Mouse (Mus musculus) embryonic facial prominence, embryonic 12.5 days (tissue): ENCODE data around the gene Rab10. TPM values are rescaled to one million over a fixed set of nuclear protein-coding genes. Genes with fewer than 3 reads are reported as not detected.

Experiments used
- ATAC-seq: fragments of 200-750 bp; cut with Nextera tagmentation; 2 replicates; pipeline ENCODE4 v1.8.0; 2017; ENCODE audit not compliant: insufficient number of reproducible peaks, insufficient read depth, low FRiP score, low TSS enrichment
- H3K27ac ChIP-seq: fragments of 300-500 bp; sonication (generic); 2 replicates; pipeline ENCODE4 v1.5.1; 2016; ENCODE audit warnings: mild to moderate bottlenecking
- H3K27me3 ChIP-seq: fragments of 300-500 bp; sonication (generic); 2 replicates; pipeline ENCODE4 v1.6.1; 2016; ENCODE audit warnings: mild to moderate bottlenecking, moderate library complexity
- H3K36me3 ChIP-seq: fragments of 300-500 bp; sonication (generic); 2 replicates; pipeline ENCODE4 v1.6.1; 2016; ENCODE audit warnings: mild to moderate bottlenecking
- H3K4me1 ChIP-seq: fragments of 300-500 bp; sonication (generic); 2 replicates; pipeline ENCODE4 v1.6.1; 2016
- H3K4me2 ChIP-seq: fragments of 300-500 bp; sonication (generic); replicated peaks from 2 replicates; pipeline ENCODE4 v1.6.1; 2016; ENCODE audit warnings: mild to moderate bottlenecking, moderate library complexity
- H3K4me3 ChIP-seq: fragments of 300-500 bp; sonication (generic); 2 replicates; pipeline ENCODE4 v1.5.1; 2016; ENCODE audit warnings: mild to moderate bottlenecking
- H3K9ac ChIP-seq: fragments of 300-500 bp; sonication (generic); 2 replicates; pipeline ENCODE4 v1.6.1; 2016; ENCODE audit warnings: mild to moderate bottlenecking, moderate library complexity
- H3K9me3 ChIP-seq: fragments of 300-500 bp; sonication (generic); 2 replicates; pipeline ENCODE4 v1.6.1; 2016; ENCODE audit warnings: mild to moderate bottlenecking, moderate library complexity
- WGBS: fragments of 180-500 bp; shearing (Covaris S2); methylation state at CpG from one replicate; pipeline ENCODE4 v1.1.7; 2016; 5-methylcytosine and 5-hydroxymethylcytosine counted together
- polyA plus RNA-seq: library from polyadenylated mRNA; unstranded; fragments of >200 nt; fragmentation: Nextera tagmentation; extraction: Ambion mirVana; gene quantifications from 2 replicates; pipeline ENCODE4 v1.2.1, GENCODE M21; 2016

The Rab10 gene
- polyA plus RNA-seq = 116 and 121 TPM in 2 replicates

DNA sequence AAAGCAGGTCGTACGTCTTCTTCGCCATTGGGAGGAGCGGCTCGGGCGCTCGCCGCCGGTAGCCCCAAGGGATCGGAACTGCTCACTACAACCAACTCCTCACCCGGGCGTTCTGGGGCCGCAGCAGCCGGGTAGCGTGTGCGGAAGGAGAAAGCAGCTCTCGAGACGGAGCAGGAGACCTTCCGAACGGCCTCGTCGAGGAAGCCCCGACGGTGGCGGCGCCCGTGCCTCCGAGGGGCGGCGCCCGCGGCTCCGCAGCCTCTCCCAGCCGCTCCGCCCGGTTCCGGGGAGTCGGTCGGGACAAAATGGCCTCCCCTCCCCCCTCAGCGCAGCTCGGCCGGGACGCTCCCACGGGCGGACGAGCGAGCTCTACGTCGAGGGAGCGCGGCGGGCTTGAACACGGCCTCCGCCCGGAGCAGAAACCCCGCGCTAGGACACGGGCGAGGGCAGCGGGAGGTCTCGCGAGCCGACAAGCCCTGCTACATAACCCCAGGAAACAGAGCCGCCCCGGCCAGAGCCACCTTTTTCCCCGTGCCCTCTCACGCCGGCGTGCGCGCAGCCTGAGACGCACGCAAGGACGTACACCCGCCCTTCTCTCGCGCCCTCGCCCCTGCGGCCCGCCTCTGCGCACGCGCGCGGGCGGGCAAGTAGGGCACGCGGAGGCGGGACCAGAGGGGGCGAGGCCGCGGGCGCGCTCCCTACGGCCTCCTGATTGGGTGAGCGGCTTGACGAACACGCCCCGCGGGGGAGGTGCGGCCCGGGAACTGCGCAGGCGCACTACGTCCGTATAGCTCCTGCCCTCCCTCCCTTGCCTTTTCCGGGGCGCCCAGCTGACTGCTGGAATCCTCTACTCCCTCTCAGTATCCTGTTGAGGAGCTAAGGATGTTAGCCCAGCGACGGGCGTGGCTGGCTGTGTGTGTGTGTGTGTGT is at the start of gene Rab10:
Gene Rab10 (minus strand): TSS at position 579 of the 930 bp plus-strand sequence.
- Histone ChIP-seq H3K4me3 (peak within 1 kb of the TSS; percentile 87), H3K4me1 (peaks cover 9% of the 10 kb centered on the region), H3K36me3 (no peaks in the 10 kb centered on the region), H3K9ac (peak within 1 kb of the TSS; percentile 85), H3K4me2 (peak within 1 kb of the TSS; percentile 77), H3K27ac (peak within 1 kb of the TSS; percentile 96), H3K9me3 (no peaks in the 10 kb centered on the region), H3K27me3 (no peaks in the 10 kb centered on the region)
- under 1% methylated on average over 110 of the region's 111 CpGs for WGBS
- ATAC-seq = peak; percentile 98

DNA sequence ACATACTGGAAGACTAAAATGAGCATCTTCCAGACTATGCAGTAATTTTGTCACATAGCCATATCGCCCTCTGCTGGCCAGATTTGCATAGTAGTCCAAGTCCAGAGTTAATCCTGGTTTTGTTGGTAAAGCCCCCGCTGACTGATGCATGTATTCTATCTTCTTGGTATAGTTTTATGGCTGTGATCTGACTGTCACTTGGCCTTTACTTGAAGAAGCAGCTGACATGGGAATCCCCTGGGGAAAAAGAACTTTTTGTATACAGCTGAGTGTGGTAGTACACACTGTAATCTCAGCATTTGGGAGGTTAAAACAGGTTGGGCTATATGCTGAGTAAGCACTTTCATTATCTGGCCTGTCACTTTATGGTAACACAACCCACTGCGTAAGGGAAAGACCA is 49.5 kb upstream of the Rab10 start:
- WGBS = 29% methylated on average over 3 of the region's 3 CpGs
- H3K27ac ChIP-seq = no peak overlapping the region
- no peaks in the 10 kb centered on the region for H3K4me1 ChIP-seq
- H3K9me3 ChIP-seq = no peaks in the 10 kb centered on the region
- H3K36me3 ChIP-seq = no peaks in the 10 kb centered on the region
- no peak overlapping the region for H3K4me3 ChIP-seq
- H3K9ac ChIP-seq = no peak overlapping the region
- ATAC-seq = no peak
- H3K27me3 ChIP-seq = no peaks in the 10 kb centered on the region
- no peak overlapping the region for H3K4me2 ChIP-seq

DNA sequence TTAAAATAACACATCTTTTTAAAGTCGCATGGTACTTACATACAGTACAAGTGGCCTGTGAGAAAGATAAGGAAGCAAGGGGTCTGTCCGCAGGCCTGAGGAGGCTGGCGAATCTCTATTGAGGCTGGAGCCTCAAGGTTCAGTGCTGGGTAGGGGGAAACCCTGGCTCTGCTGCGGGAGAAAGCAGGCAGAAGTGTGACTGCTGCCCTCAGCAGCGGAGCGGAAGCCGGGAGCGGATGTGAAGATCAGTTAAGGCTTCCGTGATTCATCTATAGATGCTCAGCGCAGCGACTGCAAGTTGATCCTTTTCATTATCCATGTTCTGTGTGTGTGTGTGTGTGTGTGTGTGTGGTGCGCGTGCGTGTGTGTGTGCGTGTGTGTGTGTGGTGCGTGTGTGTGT is 47.1 kb upstream of the Rab10 start:
- Histone ChIP-seq H3K4me3 (0 out of 2 replicates have a peak overlapping the region, but pooled peaks have one; percentile 5), H3K4me2 (no peak overlapping the region; the same call in 1 of the 2 replicates), H3K4me1 (no peaks in the 10 kb centered on the region), H3K36me3 (no peaks in the 10 kb centered on the region), H3K27me3 (no peaks in the 10 kb centered on the region), H3K9ac (no peak overlapping the region), H3K9me3 (no peaks in the 10 kb centered on the region), H3K27ac (no peak overlapping the region)
- ATAC-seq = no peak
- WGBS = 66% methylated on average over 14 of the region's 16 CpGs

DNA sequence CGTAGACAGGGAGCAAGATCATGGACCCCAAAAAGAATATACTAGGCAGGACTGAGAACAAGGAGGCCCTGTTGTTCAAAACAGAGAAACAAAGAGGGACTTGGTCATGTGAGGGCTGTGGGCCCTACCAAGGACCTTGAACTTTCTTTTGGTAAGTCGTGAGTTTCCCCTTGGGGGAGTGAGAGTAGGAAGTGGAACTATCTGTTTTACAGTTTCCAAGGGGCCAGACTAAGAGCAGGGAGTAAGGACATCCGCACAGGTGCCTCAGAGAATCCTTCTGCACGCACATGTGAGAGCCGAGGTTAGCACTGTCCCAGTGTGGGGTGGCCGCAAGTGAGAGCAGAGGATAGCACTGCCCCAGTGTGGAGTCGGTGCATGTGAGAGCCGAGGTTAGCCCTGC is 45.3 kb upstream of the Rab10 start:
- Histone ChIP-seq H3K27me3 (no peaks in the 10 kb centered on the region), H3K4me2 (no peak overlapping the region), H3K4me1 (no peaks in the 10 kb centered on the region), H3K9ac (no peak overlapping the region), H3K27ac (no peak overlapping the region), H3K9me3 (no peaks in the 10 kb centered on the region), H3K4me3 (no peak overlapping the region), H3K36me3 (no peaks in the 10 kb centered on the region)
- WGBS = 86% methylated on average over 8 of the region's 8 CpGs
- 0 out of 2 replicates have a peak, but pooled peaks have one; percentile 41 for ATAC-seq

GRCm38 (mm10) chr12:3352216-3352615 is 42.4 kb upstream of the Rab10 start:
- Histone ChIP-seq H3K4me3 (no peak overlapping the region), H3K27me3 (no peaks in the 10 kb centered on the region), H3K4me1 (no peaks in the 10 kb centered on the region), H3K27ac (no peak overlapping the region), H3K36me3 (no peaks in the 10 kb centered on the region), H3K9ac (no peak overlapping the region), H3K4me2 (no peak overlapping the region), H3K9me3 (no peaks in the 10 kb centered on the region)
- ATAC-seq = no peak
- 77% methylated on average over 6 of the region's 6 CpGs for WGBS

DNA sequence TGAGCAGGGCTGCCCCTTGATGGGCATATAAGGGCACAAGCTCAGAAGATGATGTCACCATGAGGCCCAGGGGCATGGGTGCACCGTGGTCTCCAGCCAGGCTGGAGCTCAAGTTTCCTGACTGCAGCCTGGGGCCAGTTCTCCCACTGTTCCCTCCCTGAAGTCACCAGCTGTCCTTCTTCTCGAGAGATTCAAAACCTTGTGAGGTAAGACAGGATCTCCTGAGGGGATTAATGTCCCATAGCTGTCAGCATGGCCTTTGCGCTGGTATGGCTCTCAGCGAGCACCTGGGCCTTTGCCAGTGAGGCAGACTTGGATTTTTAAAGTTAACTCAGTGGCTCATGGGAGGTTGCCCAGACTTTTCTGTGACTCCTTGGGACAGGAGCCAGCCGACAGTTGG is 40.4 kb upstream of the Rab10 start:
- no peaks in the 10 kb centered on the region for H3K4me1 ChIP-seq
- H3K4me3 ChIP-seq = no peak overlapping the region
- H3K36me3 ChIP-seq = no peaks in the 10 kb centered on the region
- H3K27me3 ChIP-seq = no peaks in the 10 kb centered on the region
- no peak overlapping the region for H3K27ac ChIP-seq
- WGBS = 55% methylated on average over 5 of the region's 5 CpGs
- no peak for ATAC-seq
- no peak overlapping the region for H3K4me2 ChIP-seq
- no peak overlapping the region for H3K9ac ChIP-seq
- no peaks in the 10 kb centered on the region for H3K9me3 ChIP-seq

- no peaks in the 10 kb centered on the region for H3K4me1 ChIP-seq
- no peak overlapping the region for H3K27ac ChIP-seq
- no peaks in the 10 kb centered on the region for H3K9me3 ChIP-seq
- H3K36me3 ChIP-seq = no peaks in the 10 kb centered on the region
- 94% methylated on average over 2 of the region's 3 CpGs for WGBS
- H3K4me3 ChIP-seq = no peak overlapping the region
- no peaks in the 10 kb centered on the region for H3K27me3 ChIP-seq
- no peak overlapping the region for H3K4me2 ChIP-seq
- no peak overlapping the region for H3K9ac ChIP-seq
- ATAC-seq = no peak
These were observed 39.6 kb upstream of the Rab10 start for GRCm38 (mm10) chr12:3349387-3349786.

DNA sequence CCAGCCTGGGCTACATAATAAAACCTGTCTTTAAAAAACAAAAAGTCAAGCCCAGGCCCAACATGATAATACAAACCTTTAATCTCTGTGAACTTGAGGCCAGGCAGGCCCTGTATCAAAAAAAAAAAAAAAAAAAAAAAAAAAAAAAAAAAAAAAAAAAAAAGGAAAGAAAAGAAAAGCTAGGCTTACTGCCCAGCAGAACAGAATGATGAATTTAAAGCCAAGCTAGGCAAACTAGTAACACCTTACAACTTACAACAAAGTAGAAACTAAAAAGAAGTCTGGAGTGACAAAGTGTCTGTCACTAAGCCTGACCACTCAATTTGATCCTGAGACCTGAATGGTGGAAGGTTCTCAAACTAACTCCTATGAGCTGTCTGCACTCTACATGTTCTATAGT is 37.9 kb upstream of the Rab10 start:
- Histone ChIP-seq H3K27me3 (no peaks in the 10 kb centered on the region), H3K36me3 (no peaks in the 10 kb centered on the region), H3K9ac (no peak overlapping the region), H3K27ac (no peak overlapping the region), H3K4me1 (no peaks in the 10 kb centered on the region), H3K4me3 (no peak overlapping the region), H3K9me3 (no peaks in the 10 kb centered on the region), H3K4me2 (no peak overlapping the region)
- ATAC-seq = no peak

- ATAC-seq = no peak
- H3K4me1 ChIP-seq = no peaks in the 10 kb centered on the region
- no peak overlapping the region for H3K4me3 ChIP-seq
- no peak overlapping the region for H3K27ac ChIP-seq
- no peak overlapping the region for H3K9ac ChIP-seq
- no peaks in the 10 kb centered on the region for H3K9me3 ChIP-seq
- H3K27me3 ChIP-seq = no peaks in the 10 kb centered on the region
- no peaks in the 10 kb centered on the region for H3K36me3 ChIP-seq
- WGBS = 85% methylated on average over 5 of the region's 5 CpGs
- H3K4me2 ChIP-seq = no peak overlapping the region
These were observed 35.3 kb upstream of the Rab10 start for GRCm38 (mm10) chr12:3345038-3345437.

DNA sequence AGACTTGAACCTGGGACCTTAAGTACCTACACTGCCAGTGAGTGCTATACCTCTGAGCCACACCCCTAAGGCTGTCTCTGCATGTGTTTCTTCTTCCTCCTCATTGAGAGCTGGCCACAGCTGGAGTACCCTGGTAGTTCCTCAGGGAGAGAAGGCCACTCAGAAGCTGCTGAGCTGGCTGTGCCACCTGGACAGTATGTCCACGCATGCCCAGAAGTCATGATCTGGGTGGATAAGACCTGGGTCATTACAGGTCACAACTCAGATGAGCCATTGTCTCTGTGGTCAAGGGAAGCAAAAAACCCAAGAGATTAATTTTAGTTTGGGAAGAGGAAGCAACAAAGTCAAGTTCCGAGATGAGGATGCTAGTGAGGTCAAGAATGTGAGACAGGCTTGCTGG is 34.4 kb upstream of the Rab10 start:
- no peaks in the 10 kb centered on the region for H3K9me3 ChIP-seq
- no peak overlapping the region for H3K27ac ChIP-seq
- ATAC-seq = no peak
- no peak overlapping the region for H3K4me3 ChIP-seq
- H3K27me3 ChIP-seq = no peaks in the 10 kb centered on the region
- no peaks in the 10 kb centered on the region for H3K4me1 ChIP-seq
- no peak overlapping the region for H3K4me2 ChIP-seq
- WGBS = 66% methylated on average over 2 of the region's 2 CpGs
- H3K36me3 ChIP-seq = no peaks in the 10 kb centered on the region
- H3K9ac ChIP-seq = no peak overlapping the region

- H3K27me3 ChIP-seq = no peaks in the 10 kb centered on the region
- H3K27ac ChIP-seq = no peak overlapping the region
- H3K36me3 ChIP-seq = no peaks in the 10 kb centered on the region
- H3K4me2 ChIP-seq = no peak overlapping the region
- 52% methylated on average over 1 of the region's 1 CpGs for WGBS
- H3K4me1 ChIP-seq = no peaks in the 10 kb centered on the region
- H3K9me3 ChIP-seq = peaks cover 3% of the 10 kb centered on the region; the same call in 1 of the 2 replicates
- H3K9ac ChIP-seq = no peak overlapping the region
- no peak overlapping the region for H3K4me3 ChIP-seq
- no peak for ATAC-seq
These were observed 29.2 kb upstream of the Rab10 start for GRCm38 (mm10) chr12:3338931-3339330.

DNA sequence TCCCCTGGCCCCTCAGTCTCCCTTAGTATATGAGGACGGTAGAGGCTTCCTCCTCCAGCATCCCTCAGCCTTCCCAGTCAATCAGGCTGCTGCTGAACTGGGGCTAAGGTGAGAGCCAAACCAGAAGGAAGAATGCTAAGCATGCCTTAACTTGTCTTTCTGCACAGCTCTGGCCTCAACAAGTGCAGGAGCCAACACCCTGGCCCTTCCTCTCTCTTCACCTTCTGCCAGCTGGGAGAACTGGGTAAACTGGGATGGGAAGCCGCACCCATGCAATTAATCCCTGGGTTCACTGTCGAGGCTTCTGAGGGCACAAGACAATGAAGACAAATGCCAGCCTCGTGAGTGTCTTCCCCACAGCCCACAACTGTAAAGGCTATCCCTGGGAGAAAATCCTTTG is 19.9 kb upstream of the Rab10 start:
- Histone ChIP-seq H3K4me3 (no peak overlapping the region), H3K9me3 (no peaks in the 10 kb centered on the region), H3K27ac (no peak overlapping the region), H3K4me2 (no peak overlapping the region), H3K36me3 (no peaks in the 10 kb centered on the region), H3K4me1 (no peaks in the 10 kb centered on the region), H3K27me3 (no peaks in the 10 kb centered on the region), H3K9ac (no peak overlapping the region)
- no peak for ATAC-seq
- WGBS = 73% methylated on average over 4 of the region's 4 CpGs
